Mouse (Mus musculus): Measurements from ENCODE around the gene Gm20388. TPM values are rescaled to one million over a fixed set of nuclear protein-coding genes. Genes with fewer than 3 reads are reported as not detected.
A peak's percentile ranks its signal among the peaks of the same experiment; 100 is the strongest.

Gm20388 gene
- polyA plus RNA-seq, 1 experiment from 2014 or later = not detected

DNA sequence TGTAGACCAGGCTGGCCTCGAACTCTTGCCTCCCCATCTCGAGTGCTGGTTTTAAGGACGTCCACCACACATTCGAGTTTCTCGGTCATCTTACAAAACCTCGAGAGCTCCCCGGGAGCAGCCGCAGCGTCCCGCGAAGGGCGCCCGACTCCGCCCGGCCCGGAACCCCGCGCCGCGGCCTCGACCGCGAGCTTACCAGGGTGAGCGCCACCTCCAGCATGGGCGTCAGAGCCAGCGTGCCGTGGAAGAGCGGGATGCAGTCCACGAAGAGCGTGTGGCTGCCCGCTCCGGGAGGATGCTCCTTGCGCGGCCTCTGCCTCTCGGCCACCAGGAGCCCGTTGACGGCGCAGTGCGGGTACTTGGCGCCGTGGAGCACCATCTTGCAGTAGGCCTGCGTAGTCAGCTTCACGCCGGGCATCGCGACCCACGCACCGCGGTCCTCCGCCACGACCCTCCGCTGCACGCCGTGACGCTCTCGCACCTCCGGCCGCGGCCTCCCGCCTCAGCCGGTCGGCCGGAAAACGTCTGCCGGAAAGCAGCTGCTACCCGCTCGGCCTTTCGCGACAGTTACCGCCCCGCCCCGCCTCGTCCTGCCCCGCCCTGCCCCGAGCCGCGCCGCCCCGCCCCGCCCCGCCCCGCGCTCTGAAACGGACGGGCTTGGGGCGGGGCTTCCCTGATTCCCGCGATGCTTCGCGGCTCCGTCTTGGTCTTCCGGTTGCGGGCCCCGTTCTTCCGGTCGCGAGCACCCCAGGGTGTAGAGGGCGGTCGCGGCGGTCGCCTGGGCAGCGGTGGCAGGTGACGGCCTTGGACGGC is 757.1 kb downstream of the Gm20388 start, which contains the start of the genes Gm27021 and Cox4i1:
TSS of gene Gm27021 (minus strand) at position 519 of the 813 bp plus-strand sequence.
TSS of gene Cox4i1 (plus strand) at position 662 of the 813 bp plus-strand sequence.
- Histone ChIP-seq H3K9me3 (ENCODE audit: control insufficient read depth, low read length) (no peaks in the 10 kb centered on the region), H3K4me2 (ENCODE audit: low read depth, low read length) (peak within 1 kb of the TSS; percentile 96), H3K27ac (ENCODE audit: low read length) (peak within 1 kb of the TSS; percentile 81), H3K36me3 (ENCODE audit: control insufficient read depth, insufficient read depth, low read length) (peaks cover 20% of the 10 kb centered on the region), H3K27me3 (ENCODE audit: control insufficient read depth, insufficient read depth, low read depth, low read length) (no peaks in the 10 kb centered on the region), H3K9ac (ENCODE audit: low read length) (peak within 1 kb of the TSS; percentile 98), H3K4me1 (replicated peaks; ENCODE audit: control insufficient read depth, insufficient read depth, low read length) (peaks cover 35% of the 10 kb centered on the region), H3K4me3 (ENCODE audit: low read length) (peak within 1 kb of the TSS; percentile 72)
- peak; percentile 96 for ATAC-seq (ENCODE audit: low read depth)
- WGBS = under 1% methylated on average over 92 of the region's 105 CpGs

DNA sequence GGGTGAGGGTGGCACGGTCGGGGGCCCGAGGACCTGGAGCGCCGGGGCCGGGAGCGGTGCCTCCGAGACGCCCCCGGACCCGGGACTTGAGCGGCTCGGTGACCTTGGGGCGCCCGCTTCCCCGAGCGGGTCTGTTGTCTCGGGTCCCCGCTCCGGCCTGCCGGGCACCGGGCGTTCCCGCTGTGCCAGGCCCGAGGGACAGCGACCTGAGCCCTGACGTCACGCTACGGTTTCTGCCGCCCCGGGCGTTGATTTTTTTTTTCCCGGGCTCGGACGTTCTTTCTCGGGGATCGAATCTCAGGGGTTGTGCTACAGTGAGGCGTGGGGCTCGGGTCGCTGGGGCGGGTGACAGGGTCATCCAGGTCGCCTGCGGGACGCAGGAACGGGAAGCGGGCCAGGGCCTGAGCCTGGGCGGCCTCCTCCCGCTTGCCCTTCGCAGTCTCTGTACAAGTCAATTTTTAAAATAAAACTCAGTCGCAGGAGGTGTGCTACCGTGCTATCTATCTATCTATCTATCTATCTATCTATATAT is 757.8 kb downstream of the Gm20388 start, which contains the start of gene Emc8:
TSS of gene Emc8 (minus strand) at position 200 of the 532 bp plus-strand sequence.
- Histone ChIP-seq H3K4me2 (ENCODE audit: low read depth, low read length) (peak within 1 kb of the TSS; percentile 96), H3K36me3 (ENCODE audit: control insufficient read depth, insufficient read depth, low read length) (peaks cover 26% of the 10 kb centered on the region), H3K27ac (ENCODE audit: low read length) (peak within 1 kb of the TSS; percentile 81), H3K4me3 (ENCODE audit: low read length) (peak within 1 kb of the TSS; percentile 72), H3K9me3 (ENCODE audit: control insufficient read depth, low read length) (no peaks in the 10 kb centered on the region), H3K27me3 (ENCODE audit: control insufficient read depth, insufficient read depth, low read depth, low read length) (no peaks in the 10 kb centered on the region), H3K4me1 (replicated peaks; ENCODE audit: control insufficient read depth, insufficient read depth, low read length) (peaks cover 35% of the 10 kb centered on the region), H3K9ac (ENCODE audit: low read length) (peak within 1 kb of the TSS; percentile 98)
- peak; percentile 59 for ATAC-seq (ENCODE audit: low read depth)
- under 1% methylated on average over 38 of the region's 51 CpGs for WGBS

GRCm38 (mm10) chr8:120671775-120672174 is 761.1 kb downstream of the Gm20388 start:
- H3K36me3 ChIP-seq (ENCODE audit: control insufficient read depth, insufficient read depth, low read length) = peaks cover 33% of the 10 kb centered on the region
- no peak for ATAC-seq (ENCODE audit: low read depth)
- H3K27me3 ChIP-seq (ENCODE audit: control insufficient read depth, insufficient read depth, low read depth, low read length) = no peaks in the 10 kb centered on the region
- H3K9me3 ChIP-seq (ENCODE audit: control insufficient read depth, low read length) = no peaks in the 10 kb centered on the region
- 57% methylated on average over 6 of the region's 6 CpGs for WGBS
- no peak overlapping the region for H3K9ac ChIP-seq (ENCODE audit: low read length)
- H3K4me1 ChIP-seq (replicated peaks; ENCODE audit: control insufficient read depth, insufficient read depth, low read length) = peaks cover 10% of the 10 kb centered on the region
- H3K4me2 ChIP-seq (ENCODE audit: low read depth, low read length) = no peak overlapping the region
- H3K4me3 ChIP-seq (ENCODE audit: low read length) = no peak overlapping the region
- no peak overlapping the region for H3K27ac ChIP-seq (ENCODE audit: low read length)

DNA sequence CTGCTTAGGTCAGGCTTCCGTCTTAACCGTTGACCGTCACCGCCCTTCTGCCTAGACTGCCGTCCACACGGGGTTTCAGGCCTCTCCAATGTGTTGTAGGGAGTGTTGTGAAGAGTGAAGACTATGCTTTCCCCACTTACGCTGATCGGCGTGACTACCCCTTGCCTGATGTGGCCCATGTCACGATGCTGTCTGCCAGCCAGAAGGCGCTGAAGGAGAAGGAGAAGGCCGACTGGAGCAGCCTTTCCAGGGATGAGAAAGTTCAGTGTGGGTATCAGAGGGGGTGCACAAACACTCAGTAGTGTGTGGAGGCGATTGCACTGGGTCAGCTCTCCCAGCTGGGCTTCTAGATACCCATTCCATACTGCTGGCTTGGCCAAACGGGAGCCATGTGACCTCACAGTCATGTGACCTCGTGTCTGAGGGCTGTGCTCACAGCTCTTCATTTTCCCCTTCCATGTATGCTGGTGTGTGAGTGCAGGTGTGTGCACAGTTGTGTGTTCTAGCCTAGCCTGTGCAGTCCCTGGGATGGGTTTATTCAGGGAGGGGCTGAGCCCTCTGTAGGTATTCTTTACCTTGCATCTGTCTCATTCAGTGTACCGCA is 762.1 kb downstream of the Gm20388 start:
- ATAC-seq (ENCODE audit: low read depth) = no peak
- 88% methylated on average over 16 of the region's 16 CpGs for WGBS
- Histone ChIP-seq H3K9me3 (ENCODE audit: control insufficient read depth, low read length) (no peaks in the 10 kb centered on the region), H3K36me3 (ENCODE audit: control insufficient read depth, insufficient read depth, low read length) (peaks cover 33% of the 10 kb centered on the region), H3K27me3 (ENCODE audit: control insufficient read depth, insufficient read depth, low read depth, low read length) (no peaks in the 10 kb centered on the region), H3K4me2 (ENCODE audit: low read depth, low read length) (no peak overlapping the region), H3K27ac (ENCODE audit: low read length) (no peak overlapping the region), H3K4me1 (replicated peaks; ENCODE audit: control insufficient read depth, insufficient read depth, low read length) (peaks cover 6% of the 10 kb centered on the region), H3K9ac (ENCODE audit: low read length) (no peak overlapping the region), H3K4me3 (ENCODE audit: low read length) (no peak overlapping the region)

- 94% methylated on average over 7 of the region's 7 CpGs for WGBS
- Histone ChIP-seq H3K9me3 (ENCODE audit: control insufficient read depth, low read length) (no peaks in the 10 kb centered on the region), H3K4me3 (ENCODE audit: low read length) (no peak overlapping the region), H3K27me3 (ENCODE audit: control insufficient read depth, insufficient read depth, low read depth, low read length) (no peaks in the 10 kb centered on the region), H3K27ac (ENCODE audit: low read length) (no peak overlapping the region), H3K9ac (ENCODE audit: low read length) (no peak overlapping the region), H3K4me1 (replicated peaks; ENCODE audit: control insufficient read depth, insufficient read depth, low read length) (peaks cover 6% of the 10 kb centered on the region), H3K36me3 (ENCODE audit: control insufficient read depth, insufficient read depth, low read length) (peaks cover 33% of the 10 kb centered on the region), H3K4me2 (ENCODE audit: low read depth, low read length) (no peak overlapping the region)
- no peak for ATAC-seq (ENCODE audit: low read depth)
Measured at GRCm38 (mm10) chr8:120673298-120673697, 762.7 kb downstream of the Gm20388 start.

GRCm38 (mm10) chr8:120675718-120676117 is 765.1 kb downstream of the Gm20388 start:
- Histone ChIP-seq H3K27ac (ENCODE audit: low read length) (no peak overlapping the region), H3K4me2 (ENCODE audit: low read depth, low read length) (no peak overlapping the region), H3K4me1 (replicated peaks; ENCODE audit: control insufficient read depth, insufficient read depth, low read length) (no peaks in the 10 kb centered on the region), H3K4me3 (ENCODE audit: low read length) (no peak overlapping the region), H3K27me3 (ENCODE audit: control insufficient read depth, insufficient read depth, low read depth, low read length) (no peaks in the 10 kb centered on the region), H3K9ac (ENCODE audit: low read length) (no peak overlapping the region), H3K36me3 (ENCODE audit: control insufficient read depth, insufficient read depth, low read length) (peaks cover 28% of the 10 kb centered on the region), H3K9me3 (ENCODE audit: control insufficient read depth, low read length) (no peaks in the 10 kb centered on the region)
- ATAC-seq (ENCODE audit: low read depth) = no peak
- WGBS = 76% methylated on average over 8 of the region's 8 CpGs

- ATAC-seq (ENCODE audit: low read depth) = peak; percentile 63
- 6% methylated on average over 10 of the region's 10 CpGs for WGBS
- H3K27me3 ChIP-seq (ENCODE audit: control insufficient read depth, insufficient read depth, low read depth, low read length) = no peaks in the 10 kb centered on the region
Measured at GRCm38 (mm10) chr8:120678447-120678846, 767.8 kb downstream of the Gm20388 start.

DNA sequence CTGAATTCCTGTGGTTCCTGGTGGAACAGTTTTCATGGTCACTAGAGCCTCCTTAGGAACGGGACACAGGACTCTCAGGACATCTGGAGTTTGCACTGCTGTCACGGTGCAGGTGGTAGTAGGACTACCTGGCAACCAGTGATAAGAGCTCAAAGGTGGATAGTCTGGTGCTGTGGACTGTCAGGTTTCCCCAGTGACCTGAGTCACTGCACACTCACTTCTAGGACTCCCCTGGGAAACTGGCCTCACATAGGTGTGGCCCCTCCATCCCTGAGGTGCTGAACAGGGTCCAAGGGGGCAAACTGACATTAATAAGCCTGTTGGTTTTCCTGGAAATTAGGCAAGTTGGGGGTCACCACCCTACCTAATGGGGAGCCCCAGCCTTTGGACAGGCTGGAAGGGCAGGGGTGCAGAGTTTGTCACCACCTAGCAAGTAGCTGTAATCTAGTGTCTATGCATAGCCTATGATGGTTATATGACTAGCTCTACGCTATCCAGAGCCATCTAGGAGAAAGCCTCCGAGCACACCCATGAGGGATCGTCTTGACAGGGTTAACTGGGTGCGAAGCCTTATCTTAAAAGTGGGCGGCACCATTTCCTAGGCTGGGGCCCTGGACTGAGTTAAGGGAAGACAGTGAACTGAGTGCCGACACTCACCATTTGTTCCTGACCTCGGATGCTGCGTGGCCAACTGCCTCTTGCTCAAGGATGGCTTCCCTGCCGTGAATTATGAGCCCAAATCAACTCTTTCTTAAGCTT is 769.2 kb downstream of the Gm20388 start:
- Histone ChIP-seq H3K4me1 (replicated peaks; ENCODE audit: control insufficient read depth, insufficient read depth, low read length) (peaks cover 2% of the 10 kb centered on the region; the same call in 1 of the 2 replicates), H3K9me3 (ENCODE audit: control insufficient read depth, low read length) (no peaks in the 10 kb centered on the region), H3K36me3 (ENCODE audit: control insufficient read depth, insufficient read depth, low read length) (no peaks in the 10 kb centered on the region), H3K27me3 (ENCODE audit: control insufficient read depth, insufficient read depth, low read depth, low read length) (no peaks in the 10 kb centered on the region), H3K4me2 (ENCODE audit: low read depth, low read length) (no peak overlapping the region), H3K9ac (ENCODE audit: low read length) (no peak overlapping the region), H3K27ac (ENCODE audit: low read length) (no peak overlapping the region), H3K4me3 (ENCODE audit: low read length) (no peak overlapping the region)
- ATAC-seq (ENCODE audit: low read depth) = no peak
- WGBS = 28% methylated on average over 11 of the region's 11 CpGs

More at GRCm38 (mm10) chr8:120678447-120678846, 767.8 kb downstream of the Gm20388 start:
- H3K4me2 ChIP-seq (ENCODE audit: low read depth, low read length) = no peak overlapping the region
- H3K27ac ChIP-seq (ENCODE audit: low read length) = no peak overlapping the region
- peaks cover 7% of the 10 kb centered on the region for H3K36me3 ChIP-seq (ENCODE audit: control insufficient read depth, insufficient read depth, low read length)
- no peak overlapping the region for H3K9ac ChIP-seq (ENCODE audit: low read length)
- H3K4me1 ChIP-seq (replicated peaks; ENCODE audit: control insufficient read depth, insufficient read depth, low read length) = no peaks in the 10 kb centered on the region
- H3K4me3 ChIP-seq (ENCODE audit: low read length) = no peak overlapping the region
- no peaks in the 10 kb centered on the region for H3K9me3 ChIP-seq (ENCODE audit: control insufficient read depth, low read length)
